Mouse (Mus musculus) brain, embryonic 14.5 days (tissue): ENCODE results near the gene Ifrd2.

Experiments used
- CTCF ChIP-seq: fragments of 200-500 bp; IDR thresholded peaks from 2 replicates; pipeline ENCODE4 v1.5.1; 2012; ENCODE audit warnings: inconsistent platforms, mild to moderate bottlenecking, moderate library complexity, borderline replicate concordance; ENCODE audit not compliant: insufficient read depth, insufficient read length; ENCODE audit errors: extremely low read depth
- POLR2A ChIP-seq: fragments of 200-500 bp; IDR thresholded peaks from 2 replicates; pipeline ENCODE4 v1.6.1; 2012; ENCODE audit warnings: mild to moderate bottlenecking, inconsistent platforms, borderline replicate concordance; ENCODE audit not compliant: poor library complexity, insufficient read depth, insufficient read length, severe bottlenecking; ENCODE audit errors: extremely low read depth

GRCm38 (mm10) chr9:107555031-107555457 lies 32.4 kb upstream of the Ifrd2 start:
- TF ChIP-seq CTCF (no peak), POLR2A (no peak)
